Mouse (Mus musculus) ovary, postnatal 10 days (tissue): ENCODE measurements at regions not wholly inside any gene's neighbourhood (a gene's known extent, or its start where the extent isn't known, plus 50 kb on each side); places are given as distances from the start of the nearest gene placed in this dataset.

Source experiments
- DNase-seq: peaks from one replicate; pipeline ENCODE4 v3.0.0; 2022; ENCODE audit warnings: low spot score

- DNase-seq = no peak
Measured at GRCm38 (mm10) chr3:148443012-148443411, 547.3 kb downstream of the Adgrl2 start.

DNA sequence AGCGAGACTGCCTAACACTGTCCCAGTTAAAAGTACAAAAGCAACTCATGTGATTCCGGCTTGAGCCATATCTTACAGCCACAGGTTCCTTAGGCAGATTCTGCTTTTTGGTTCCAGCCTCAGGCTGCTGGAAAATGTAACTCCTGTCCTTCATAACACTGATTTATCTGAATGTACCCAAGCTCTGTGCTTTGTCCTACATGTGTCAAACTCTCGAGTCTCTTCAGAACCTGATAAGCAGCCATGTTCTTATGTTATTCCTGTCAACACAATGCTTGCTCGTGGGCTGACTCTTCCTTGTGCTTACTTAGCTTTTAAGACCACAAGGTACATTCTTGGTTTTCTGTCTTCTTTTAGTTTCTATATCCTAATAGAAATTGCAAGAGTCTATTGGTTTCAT, 556.3 kb downstream of the Adgrl2 start:
- DNase-seq = no peak

GRCm38 (mm10) chr3:148429012-148429865, 561.1 kb downstream of the Adgrl2 start:
- DNase-seq = no peak

DNA sequence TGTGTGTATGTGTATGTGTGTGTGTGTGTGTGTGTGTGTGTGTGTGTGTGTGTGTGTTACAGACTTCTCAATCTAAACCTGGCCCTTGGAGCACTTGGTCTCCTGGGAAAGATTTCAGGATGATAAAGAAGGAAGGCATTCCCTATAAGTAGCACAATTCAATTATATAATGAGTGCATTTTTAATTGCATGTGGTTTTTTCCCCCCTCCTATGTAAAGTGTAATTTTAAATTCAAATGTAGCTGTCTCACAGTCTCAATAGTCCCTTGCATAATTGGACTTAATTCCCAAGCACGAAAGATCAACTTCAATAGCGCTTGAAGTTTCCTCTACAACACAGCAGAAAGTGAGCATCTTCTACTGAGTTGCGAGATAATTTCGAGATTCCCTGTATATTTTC, 566.3 kb downstream of the Adgrl2 start:
- DNase-seq = no peak

- DNase-seq = no peak
Measured at GRCm38 (mm10) chr3:148423383-148423782, 567.0 kb downstream of the Adgrl2 start.

- no peak for DNase-seq
Measured at GRCm38 (mm10) chr3:148422720-148423119, 567.6 kb downstream of the Adgrl2 start.

DNA sequence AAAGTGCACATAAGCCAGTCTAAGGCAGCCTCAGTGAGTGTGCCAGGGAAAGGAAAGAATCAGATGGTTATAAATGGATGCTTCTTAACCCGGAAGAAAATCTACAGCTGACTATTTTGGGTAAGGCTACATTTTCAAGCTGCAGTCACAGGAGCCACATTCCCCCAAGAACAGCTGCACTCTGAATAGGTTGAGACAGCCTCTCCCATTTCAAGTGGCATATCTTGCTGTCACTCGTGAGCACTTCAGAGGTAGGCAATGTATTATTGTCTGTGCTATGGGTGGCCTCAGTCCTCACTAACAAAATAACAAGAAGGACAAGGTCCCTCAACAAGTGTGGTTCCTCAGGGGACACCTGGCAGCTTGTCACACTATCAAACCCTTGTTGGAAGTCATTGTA, 568.1 kb downstream of the Adgrl2 start:
- no peak for DNase-seq

DNA sequence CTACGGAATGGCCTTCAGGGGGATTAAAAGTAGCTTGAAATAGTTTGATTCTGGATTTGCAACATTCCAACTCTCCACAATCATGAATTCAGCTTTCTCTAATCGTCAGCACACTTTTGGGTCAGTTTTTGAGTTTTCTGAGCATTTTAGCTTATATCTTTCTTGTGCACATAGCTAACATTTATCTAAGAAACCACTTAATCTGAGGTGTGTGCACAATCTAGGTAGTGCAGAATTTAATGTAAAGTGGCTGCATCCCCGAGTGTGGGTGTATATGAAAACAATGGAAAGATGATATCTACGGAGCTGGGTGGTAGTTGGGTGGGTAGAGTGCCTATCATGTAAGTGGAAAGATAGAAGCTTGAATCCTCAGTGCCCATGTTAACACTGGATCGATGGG, 570.1 kb downstream of the Adgrl2 start:
- no peak for DNase-seq

DNA sequence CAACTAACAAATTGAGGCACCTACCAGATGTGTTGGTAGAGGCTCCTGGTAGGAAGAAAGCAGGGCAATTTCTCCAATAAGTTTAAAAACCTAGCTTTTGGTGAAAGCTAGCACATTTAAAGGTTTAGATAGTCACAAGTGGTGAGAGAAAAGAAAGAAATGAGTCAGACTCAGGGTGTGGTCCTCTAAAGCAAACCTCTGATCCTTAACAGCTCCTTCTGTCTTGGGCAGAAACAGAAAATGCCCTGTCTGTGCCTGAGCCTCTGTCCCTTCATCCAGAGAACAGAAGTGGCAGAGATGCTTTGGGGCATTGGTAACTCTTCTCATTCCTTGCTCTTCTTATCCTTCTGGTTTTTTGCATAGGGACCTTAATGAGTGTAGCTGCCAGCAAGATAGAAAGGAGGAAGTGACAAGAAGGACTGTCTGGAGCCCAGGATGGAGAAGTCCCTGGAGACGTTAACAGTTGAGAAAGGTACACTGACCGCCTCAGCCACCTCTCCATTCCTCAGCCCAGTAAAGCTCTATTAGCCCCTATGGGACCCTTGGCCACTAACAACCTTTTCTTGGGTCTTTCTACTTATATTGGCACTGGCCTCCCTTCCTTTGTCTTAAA, 570.8 kb downstream of the Adgrl2 start:
- DNase-seq = no peak

DNA sequence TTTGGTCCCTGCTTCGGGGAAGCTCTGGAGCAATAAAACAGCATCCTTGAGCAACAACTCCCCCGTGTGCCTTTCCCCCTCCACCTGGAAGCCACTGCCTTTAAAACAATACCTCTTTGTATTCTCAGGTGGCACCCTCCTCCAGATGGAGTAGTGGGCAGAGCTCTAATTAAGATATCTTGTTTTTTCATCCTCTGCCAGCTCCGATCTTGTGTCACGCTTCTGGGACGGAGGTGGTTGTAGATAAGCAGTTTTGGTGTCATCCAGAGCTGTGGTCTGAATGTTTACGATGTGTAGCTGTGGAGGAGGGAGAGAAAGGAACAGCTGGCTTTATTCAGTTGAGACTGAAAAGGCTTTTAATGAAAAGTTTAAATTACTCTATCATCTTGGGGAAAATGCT, 572.3 kb downstream of the Adgrl2 start:
- DNase-seq = no peak

GRCm38 (mm10) chr3:148415443-148415842, 574.9 kb downstream of the Adgrl2 start:
- DNase-seq = no peak

GRCm38 (mm10) chr3:148413027-148413426, 577.3 kb downstream of the Adgrl2 start:
- DNase-seq = no peak

DNA sequence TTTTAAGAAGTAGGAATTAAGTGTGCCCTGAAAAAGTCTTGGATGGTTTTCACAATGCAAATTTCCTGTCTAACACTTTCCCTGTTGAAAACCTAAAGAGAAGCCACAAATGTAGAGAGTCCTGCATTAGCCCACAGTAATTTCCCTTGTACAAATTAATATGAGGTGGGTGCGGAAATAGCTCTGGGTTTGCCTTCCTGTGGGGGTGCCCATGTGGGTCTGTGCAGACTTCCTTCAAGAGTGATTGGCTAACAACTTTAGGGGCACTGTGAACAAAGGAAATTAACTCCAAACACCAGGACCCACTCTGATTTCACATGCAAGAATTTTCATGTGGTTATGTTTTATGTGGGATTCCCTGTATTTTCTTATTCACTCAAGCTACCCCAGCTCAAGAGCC, 578.2 kb downstream of the Adgrl2 start:
- DNase-seq = no peak

- DNase-seq = no peak
Measured at GRCm38 (mm10) chr3:148398349-148398748, 592.0 kb downstream of the Adgrl2 start.

DNA sequence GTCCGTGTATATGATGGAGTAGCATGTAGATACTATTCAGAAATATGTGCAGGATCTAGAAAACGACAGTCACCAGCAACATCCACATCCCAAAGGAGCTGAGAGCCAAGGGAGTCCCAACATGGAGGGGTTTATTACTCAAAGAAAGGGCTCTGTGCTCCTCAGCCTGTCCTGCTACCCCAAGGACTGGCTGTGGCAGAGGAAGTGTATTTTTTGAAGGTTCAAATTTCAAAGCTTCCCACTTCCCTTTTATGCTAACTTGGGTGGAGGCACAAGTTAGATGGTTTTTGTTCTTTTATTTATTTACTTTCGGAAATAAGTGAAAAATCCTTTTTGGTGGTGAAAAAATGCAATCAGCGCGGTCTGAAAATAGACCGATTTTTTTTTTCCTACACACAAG, 602.8 kb downstream of the Adgrl2 start:
- DNase-seq = no peak

GRCm38 (mm10) chr3:148385712-148386111, 604.6 kb downstream of the Adgrl2 start:
- no peak for DNase-seq

DNA sequence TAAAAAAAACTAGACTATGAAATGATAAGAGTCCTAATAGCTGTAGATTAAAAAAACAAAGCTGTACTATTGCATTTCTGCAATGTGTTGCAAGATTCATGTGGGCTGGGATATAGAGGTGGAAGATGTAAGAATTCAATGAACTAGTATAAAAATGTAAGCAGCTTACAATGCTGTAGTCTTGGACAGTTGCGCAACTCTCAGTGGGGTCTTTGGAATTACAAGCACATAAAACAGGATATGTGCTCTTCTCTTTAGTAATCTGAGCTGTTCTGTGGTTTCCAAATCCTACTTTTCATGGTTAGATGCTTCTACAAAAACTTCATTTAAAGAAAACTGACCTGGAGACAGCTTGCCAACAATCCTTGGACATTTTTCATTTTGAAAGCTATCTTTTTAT, 609.3 kb downstream of the Adgrl2 start:
- DNase-seq = no peak

- DNase-seq = no peak
Measured at GRCm38 (mm10) chr3:148363331-148363730, 627.0 kb downstream of the Adgrl2 start.

DNA sequence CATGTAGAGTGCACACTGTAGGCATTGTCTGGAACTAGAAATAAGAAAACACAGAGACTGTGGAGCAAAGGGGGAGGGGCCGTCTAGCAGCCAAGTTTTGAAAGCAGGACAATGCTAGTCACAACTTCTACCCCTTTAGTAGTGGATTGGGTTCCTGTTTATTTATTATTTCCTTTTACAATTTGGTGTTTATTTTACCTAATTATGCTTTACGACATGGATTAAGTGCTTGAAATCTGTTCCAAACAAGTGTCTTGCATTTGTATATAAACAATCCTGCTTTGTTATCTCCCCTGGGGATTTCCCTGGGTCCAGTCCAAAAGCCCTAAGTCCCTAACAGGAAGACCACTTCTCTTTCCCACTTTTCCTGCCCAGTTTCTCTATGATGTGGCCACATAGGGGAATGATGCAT, 627.9 kb downstream of the Adgrl2 start:
- DNase-seq = no peak

GRCm38 (mm10) chr3:148343633-148344361, 646.6 kb downstream of the Adgrl2 start:
- peak; percentile 36 for DNase-seq

DNA sequence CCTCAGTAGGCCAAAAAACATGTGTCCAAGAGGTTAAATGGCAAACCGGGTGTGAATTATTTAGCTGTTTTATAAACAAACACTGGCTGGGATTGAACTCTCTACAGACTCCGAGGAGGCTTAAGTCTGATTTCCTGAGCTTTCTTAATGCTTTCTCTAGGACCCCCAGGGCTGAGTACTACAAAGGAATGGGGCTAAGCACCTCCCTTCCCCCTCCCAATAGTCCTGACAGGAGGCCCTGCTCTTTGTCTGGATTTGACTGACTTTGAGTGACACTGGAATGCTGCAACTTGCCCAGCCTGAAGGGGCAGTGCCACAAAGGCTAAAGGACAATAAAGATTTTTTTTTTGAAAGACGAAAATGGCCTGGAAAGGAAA, 647.1 kb downstream of the Adgrl2 start:
- DNase-seq = no peak

GRCm38 (mm10) chr3:148339258-148339657, 651.1 kb downstream of the Adgrl2 start:
- DNase-seq = no peak

DNA sequence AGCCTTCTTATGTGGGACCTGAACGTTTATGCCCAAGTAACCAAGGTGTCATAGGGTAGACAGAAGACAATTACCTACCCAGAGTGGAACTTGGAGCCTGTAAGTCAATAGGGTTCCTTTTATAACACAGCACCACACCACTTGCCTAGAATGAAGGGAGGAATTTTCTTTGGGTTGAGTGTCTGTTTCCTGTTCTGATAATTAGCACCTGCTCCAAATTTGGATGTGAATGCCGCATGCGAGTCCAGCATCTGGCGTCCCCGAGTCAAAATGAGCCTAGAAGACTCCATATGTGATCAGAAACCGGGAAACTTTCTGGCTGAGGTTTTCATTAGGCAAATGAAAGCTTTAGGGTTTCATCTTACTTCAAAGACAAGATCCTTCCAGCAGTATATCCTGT, 653.7 kb downstream of the Adgrl2 start:
- DNase-seq = no peak
